Mouse (Mus musculus) G1E (cell line): ENCODE results near the gene Dapp1.

Experiments used
- CTCF ChIP-seq: IDR thresholded peaks from 2 replicates; pipeline ENCODE4 v1.5.1; 2012; ENCODE audit warnings: low read depth, low read length, inconsistent platforms, mixed read lengths
- TAL1 ChIP-seq: conservative IDR thresholded peaks from 2 replicates; pipeline ENCODE4 v1.6.1; 2012; ENCODE audit warnings: low read depth, low read length, inconsistent platforms, mixed read lengths

GRCm38 (mm10) chr3:137959456-137959855, 21.9 kb downstream of the Dapp1 start:
- TF ChIP-seq CTCF = no peak
- TF ChIP-seq TAL1 = no peak
